Mouse (Mus musculus) lung, postnatal 4 days (tissue): ENCODE measurements around the gene Osgep.
"Not testable (repeated sequence)": the region's sequence is repeated elsewhere in the genome, so short reads cannot be mapped to it uniquely, and the experiment has no call there.

Experiments
- DNase-seq, 2 experiments: peaks; one replicate each; pipeline ENCODE4 v3.0.0; 2021

Osgep gene

DNA sequence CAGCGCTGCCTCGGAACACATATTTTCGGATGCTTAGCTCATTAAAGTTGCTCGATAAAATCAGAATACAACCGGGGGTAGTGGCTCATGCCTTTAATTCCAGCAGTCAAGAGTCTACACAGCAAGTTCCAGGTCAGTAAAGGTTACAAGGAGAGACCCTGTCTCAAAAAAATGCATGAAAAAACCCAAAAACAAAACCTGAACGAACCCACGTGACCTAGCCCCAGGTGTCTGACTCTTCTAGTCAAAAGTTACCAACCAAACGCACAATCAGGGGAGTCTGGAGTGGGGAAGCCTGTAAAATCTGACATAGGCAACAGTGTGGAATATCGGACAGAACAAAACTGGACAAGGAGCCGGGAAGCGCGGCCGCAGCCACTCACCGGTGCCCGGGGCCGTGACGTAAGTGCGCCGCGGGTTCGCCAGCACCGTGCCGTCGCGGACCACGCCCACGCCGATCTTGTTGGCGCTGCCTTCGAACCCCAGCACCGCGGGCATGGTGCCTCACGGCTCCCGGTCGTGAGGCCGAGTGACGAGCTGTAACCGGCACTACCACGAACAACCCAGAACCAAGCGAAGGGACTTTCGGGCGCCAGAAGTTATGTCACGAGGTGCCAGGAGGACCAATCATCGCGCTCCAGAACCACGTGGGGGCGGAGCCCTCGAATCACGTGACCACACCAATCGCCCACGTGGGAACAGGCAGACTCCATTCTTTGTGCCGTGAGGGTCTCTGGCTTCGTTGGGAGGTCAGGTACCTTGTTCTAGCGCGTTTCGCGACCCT lies at the start of gene Osgep, which contains the start of gene Apex1:
Osgep (minus strand) TSS at position 613 of the 784 bp plus-strand sequence.
Apex1 (plus strand) TSS at position 688 of the 784 bp plus-strand sequence.
- peak; percentile 97 to 98 for DNase-seq

DNA sequence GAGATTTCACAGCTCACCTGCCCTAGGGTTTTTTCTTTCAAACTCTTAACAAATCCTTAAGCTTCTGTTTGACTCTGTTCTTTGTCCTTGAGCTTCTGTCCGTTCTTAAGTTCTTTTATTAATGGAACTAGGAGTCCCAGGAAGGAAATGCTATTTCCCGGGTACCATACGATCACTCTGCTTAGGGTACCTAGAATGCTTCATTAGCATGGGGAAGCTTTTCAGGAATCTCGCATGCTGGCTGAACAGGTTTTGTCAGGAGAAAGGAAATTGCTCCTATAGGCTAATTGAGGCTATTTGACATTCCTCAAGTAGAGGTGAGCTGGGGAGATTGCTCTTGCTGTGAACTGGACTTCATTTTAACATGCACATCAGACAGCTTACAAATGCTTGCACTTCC lies 49.0 kb upstream of the Osgep start:
- DNase-seq = no peak

DNA sequence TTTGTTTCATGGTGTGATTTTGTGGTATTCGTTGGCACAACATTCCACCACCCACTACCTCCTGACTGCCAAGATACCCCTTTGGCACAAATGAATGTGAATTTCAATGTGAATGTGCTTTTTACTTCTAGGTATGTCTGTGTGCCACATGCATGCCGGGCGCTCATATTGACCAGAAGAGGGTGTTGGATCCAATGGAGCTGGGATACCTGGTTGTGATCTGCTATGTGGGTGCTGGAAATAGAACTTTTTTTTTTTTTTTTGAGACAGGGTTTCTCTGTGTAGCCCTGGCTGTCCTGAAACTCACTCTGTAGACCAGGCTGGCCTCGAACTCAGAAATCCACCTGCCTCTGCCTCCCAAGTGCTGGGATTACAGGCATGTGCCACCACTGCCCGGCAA lies 48.4 kb upstream of the Osgep start:
- DNase-seq = not testable (repeated sequence)

DNA sequence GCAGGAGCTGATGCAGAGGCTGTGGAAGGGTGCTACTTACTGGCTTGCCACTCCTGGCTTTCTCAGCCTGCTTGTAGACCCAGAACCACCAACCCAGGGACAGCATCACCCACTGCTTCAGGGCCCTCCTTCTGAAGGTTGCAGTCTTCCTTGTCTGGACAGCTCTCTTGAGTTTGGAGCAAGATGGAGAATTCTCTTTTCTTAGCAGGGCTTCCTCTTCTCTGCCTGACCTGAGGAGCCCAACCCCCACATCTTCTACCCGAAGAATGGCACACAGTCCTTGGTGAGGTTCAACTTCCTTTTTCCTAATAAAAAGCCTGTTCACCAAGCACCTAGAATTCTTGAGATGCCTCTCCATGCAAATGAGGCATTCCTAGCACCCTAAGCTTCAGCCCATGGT lies 46.1 kb upstream of the Osgep start:
- DNase-seq = no peak

DNA sequence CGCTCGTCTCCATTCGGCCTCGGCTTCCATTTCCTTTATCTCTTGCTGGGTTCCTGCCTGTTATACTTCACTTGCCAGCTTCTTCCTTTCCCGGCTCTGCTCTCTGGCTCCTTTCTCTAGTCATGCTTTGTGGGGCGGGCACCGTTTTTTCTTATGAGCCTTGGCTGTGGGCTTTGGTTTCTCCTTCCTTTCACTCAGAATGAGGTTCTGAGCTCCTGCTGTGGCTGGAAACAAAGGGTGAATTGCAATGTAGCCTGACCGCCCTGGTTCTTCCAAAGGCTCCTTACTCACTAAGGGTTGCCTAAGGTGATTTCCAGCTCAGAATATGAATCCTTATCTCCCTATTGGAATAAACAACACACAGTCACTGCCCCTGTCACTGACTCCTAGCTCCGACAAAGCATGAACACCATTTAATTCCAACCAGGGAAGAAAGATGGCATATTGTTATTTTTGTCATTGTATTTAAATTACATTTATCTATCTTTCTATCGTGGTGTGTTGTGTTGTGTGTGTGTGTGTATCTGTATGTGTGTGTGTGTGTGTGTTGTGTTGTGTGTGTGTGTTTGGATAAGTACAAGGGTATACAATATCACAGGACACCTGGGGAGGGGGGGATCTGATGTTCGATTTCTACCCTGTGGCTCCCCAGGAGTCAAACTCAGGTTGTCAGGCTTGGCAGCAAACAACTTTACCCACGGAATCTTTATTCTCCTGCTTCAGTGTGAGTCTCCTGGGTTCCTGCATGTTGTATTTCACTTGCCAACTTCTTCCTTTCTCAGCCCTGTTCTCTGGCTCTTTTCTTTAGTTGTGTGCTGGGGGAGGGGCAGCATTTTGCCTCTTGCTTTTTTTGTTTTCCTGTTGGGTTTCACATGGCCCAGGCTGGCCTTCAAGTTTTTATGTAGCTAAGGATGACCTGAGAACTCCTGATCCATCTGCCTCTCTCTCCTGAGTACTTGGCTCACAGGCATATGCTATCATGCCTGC lies 45.2 kb upstream of the Osgep start:
- DNase-seq = peak; percentile 13 to 27

DNA sequence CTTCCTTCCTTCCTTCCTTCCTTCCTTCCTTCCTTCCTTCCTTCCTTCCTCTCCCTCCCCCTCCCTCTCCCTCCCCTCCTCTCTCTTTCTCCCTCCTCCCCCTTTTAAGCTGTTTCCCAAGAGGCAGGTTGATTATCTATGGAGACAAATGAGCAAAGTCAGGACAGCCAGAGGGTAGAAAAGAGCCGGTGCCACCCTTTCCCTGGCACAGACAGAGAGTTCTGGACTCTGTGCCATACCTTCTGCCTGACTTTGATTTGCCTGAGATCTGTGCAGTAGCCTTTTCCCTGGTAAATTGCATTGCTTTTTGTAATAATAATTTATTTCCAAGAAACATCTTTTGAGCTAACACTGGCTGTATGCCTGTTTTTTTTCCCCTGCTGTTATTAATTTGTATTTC lies 44.3 kb upstream of the Osgep start:
- DNase-seq = no peak

DNA sequence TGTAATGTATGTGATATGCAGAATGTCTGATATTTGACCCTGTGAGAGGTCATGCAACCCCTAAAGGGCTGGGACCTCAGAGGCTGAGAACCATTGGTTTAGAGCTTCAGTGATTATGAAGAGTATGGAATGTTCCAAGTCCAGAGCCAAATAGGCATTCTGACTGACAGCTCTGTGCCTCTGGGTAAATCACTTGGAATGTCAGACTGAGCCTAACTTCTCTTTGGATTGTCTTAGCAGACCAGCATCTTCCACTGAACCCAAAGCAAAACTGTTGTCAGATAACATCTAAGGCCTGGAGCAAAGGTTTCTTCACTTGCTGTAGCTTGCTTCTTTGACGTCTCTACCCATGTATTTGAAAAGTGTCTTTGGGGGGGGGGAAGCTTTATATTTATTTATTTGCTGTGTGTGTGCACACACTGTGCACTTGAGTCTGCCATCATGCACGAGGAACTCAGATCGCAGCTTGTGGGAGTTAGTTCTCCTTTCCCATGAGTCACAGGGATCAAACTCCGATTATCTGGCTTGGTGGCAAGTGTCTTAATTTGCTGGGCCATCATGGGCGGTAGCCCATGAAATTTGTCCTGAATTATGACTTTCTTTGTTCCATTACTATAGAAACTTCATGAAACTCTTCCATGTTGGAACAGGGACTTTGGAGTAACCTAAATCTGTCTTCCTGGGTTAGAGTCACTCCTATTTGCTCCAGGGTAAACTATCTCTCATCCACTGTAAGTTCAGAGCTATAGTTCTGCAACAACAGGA lies 43.7 kb upstream of the Osgep start:
- DNase-seq = no peak

DNA sequence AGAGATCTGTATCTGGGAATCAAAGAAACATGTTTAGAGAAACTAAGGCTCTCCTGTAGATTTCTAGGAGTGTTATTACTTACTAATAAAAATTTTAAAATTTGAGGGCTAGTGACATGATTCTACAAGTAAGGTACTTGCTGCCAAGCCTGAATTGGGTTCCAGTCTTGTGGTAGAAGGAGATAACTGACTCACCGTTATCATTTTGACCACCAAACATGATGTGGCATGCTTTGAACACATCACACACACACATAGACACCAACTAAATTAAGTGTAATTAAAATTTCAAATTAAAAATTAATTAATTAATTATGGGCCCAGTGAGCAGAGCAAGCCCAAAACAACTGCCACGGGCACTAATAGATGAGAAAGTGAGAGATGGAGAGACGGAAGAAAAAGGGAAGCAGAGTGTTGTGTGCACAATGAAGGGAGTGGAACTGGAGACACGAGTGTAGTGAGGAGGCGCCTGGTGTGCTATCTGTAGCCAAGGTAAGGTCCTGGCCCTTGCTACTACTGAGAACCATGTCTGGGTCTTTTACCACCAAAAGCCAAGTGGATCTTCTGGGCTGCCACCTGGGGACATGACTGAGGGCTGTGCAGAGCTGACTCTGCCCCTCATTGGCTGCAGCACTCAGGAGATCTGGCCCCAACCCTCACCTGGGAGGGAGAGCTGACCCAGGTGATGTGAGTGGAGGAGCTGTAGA lies 33.7 kb upstream of the Osgep start:
- not testable (repeated sequence) for DNase-seq

DNA sequence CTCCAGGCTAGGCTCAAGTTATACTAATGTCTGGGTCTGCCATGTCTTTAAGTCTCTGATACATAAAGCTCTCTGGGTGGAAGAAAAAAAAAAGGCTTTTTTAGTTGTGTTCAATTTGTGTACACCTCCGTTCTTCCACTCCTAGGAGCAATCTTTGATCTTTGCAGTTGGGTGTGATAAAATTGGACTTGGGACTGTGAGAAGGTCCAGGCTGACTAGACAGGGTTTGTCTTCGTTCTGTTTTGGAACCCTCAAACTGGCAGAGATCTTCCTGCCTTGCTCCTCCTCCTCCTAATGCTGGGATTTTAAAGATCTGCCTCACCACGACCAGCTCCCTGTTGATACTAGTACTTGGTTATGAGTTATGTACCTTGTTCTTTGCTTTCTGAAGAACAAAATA lies 32.5 kb upstream of the Osgep start:
- DNase-seq = not testable (repeated sequence)

DNA sequence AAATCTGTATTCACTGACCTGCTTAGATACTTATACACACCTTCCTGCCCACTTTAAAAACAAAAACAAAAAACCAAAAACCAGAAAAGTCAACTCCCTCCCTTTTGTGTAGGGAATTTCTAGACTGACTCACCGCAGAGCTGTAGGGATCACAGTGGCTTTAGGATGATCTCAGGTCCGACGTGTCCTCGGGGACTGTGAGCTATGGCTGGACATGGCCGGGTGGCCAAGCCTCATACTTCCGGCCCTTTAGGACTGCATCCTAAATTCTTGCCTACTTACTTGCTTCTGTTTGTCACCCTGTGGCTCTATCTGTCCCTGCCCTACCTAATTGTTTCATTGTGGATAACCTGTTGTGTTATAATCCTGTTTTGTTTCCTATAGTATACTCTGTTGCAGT lies 32.0 kb upstream of the Osgep start:
- DNase-seq = not testable (repeated sequence)

DNA sequence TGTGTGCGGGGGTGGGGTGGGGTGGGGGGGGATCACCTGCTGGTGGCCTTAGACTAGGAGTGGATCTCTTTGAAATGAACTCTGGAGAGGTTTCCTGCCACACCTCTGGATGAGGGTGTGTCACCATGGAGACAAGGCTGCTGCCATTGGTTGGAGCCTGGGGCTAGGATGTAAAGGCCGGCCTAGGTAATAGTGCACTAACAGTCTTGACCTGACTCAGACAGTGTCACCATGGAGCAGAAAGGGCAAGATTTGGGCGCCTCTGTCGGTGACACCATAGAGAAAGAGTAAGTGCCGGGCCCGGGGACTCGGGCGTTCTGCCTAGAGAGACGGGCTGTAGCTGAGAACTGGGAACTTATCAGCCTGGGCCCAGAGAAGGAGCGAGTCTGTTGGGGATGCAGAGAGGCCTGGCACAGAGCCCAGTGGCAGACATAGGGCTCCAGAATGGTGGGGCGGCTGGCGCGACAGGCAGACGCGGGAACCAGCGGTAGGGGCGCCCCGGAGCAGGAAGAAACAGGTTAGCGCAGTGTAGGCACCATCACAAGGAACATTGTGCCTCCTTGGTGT lies 31.3 kb upstream of the Osgep start, which contains the start of gene Pnp2:
Pnp2 (plus strand) TSS at position 51 of the 567 bp plus-strand sequence.
- DNase-seq = peak; percentile 75 to 77

DNA sequence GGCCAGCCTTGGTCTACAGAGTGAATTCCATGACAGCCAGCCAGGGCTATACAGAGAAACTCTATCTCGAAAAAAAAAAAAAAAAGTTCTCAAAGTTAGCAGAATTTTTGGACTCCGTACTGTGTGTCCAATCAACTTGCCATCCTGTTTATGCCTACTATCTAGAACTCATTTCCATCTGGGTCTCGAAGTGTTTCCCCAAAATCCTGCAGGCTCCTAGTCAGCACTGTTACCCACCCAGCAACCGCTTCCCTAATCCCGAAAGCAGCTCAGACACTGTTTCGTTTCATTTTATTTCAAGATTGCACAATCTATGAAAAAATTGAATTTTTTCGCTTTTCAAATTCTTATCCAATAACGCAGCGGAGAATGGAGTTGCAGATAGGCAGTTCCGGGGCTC lies 30.8 kb upstream of the Osgep start:
- DNase-seq = no peak

DNA sequence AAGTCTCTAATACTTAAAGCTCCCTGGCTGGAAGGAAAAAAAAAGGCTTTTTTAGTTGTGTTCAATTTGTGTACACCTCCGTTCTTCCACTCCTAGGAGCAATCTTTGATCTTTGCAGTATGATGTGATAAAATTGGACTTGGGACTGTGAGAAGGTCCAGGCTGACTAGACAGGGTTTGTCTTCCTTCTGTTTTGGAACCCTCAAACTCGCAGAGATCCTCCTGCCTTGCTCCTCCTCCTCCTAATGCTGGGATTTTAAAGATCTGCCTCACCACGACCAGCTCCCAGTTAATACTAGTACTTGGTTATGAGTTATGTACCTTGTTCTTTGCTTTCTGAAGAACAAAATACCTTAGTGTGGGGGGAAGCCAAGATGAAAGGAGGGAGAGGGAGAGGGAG lies 20.8 kb upstream of the Osgep start:
- DNase-seq = not testable (repeated sequence)

DNA sequence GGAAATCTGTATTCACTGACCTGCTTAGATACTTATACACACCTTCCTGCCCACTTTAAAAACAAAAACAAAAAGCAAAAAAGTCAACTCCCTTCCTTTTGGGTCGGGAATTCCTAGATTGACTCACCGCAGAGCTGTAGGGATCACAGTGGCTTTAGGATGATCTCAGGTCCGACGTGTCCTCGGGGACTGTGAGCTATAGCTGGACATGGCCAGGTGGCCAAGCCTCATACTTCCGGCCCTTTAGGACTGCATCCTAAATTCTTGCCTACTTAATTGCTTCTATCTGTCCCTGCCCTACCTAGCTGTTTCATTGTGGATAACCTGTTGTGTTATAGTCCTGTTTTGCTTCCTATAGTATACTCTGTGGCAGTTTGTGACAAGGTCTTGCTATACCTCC lies 20.4 kb upstream of the Osgep start:
- DNase-seq = not testable (repeated sequence)

DNA sequence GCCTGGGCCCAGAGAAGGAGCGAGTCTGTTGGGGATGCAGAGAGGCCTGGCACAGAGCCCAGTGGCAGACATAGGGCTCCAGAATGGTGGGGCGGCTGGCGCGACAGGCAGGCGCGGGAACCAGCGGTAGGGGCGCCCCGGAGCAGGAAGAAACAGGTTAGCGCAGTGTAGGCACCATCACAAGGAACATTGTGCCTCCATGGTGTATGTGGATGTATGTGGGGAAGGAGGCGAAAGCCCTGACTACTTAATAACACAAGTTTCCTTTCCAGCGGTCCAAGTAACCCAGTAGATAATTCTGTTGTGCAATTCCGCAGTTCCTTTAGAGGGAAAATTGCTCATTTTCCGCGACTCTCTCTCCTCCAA lies 20.0 kb upstream of the Osgep start:
- not testable (repeated sequence) for DNase-seq

DNA sequence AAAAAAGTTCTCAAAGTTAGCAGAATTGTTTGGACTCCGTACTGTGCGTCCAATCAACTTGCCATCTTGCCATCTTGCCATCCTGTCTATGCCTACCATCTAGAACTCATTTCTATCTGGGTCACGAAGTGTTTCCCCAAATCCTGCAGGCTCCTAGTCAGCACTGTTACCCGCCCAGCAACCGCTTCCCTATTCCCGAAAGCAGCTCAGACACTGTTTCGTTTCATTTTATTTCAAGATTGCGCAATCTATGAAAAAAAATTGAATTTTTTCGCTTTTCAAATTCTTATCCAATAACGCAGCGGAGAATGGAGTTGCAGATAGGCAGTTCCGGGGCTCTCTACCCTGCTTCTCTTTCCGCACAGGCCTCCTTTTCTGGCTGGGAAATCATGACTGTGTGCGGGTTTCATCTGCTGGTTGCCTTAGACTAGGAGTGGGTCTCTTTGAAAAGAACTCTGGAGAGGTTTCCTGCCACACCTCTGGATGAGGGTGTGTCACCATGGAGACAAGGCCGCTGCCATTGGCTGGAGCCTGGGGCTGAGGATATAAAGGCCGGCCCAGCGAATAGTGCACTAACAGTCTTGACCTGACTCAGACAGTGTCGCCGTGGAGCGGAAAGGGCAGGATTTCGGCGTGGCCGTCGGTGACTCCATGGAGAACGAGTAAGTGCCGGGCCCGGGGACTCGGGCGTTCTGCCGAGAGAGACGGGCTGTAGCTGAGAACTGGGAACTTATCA lies 19.4 kb upstream of the Osgep start, which contains the start of gene Gm49342:
Gm49342 (plus strand) TSS at position 586 of the 736 bp plus-strand sequence.
- DNase-seq = peak; percentile 96 to 97

DNA sequence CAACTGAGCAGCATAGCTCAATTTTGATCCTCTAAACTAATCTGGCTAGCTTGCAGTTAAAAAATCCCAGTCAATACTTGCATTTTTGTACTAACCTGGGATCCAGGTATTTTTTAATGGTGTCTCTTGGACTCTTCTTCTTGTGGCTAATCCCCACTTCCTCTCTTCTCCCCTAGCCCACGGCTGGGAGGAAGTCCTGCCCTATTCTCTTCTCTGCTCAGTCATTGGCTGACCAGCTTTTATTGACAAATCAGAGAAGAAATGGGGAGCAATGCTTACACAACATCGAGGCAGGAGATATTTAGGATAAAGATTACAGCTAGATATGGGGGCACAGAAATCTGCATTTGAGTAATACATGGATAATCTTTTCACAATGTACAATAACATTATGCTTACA lies 14.2 kb upstream of the Osgep start:
- DNase-seq = no peak

DNA sequence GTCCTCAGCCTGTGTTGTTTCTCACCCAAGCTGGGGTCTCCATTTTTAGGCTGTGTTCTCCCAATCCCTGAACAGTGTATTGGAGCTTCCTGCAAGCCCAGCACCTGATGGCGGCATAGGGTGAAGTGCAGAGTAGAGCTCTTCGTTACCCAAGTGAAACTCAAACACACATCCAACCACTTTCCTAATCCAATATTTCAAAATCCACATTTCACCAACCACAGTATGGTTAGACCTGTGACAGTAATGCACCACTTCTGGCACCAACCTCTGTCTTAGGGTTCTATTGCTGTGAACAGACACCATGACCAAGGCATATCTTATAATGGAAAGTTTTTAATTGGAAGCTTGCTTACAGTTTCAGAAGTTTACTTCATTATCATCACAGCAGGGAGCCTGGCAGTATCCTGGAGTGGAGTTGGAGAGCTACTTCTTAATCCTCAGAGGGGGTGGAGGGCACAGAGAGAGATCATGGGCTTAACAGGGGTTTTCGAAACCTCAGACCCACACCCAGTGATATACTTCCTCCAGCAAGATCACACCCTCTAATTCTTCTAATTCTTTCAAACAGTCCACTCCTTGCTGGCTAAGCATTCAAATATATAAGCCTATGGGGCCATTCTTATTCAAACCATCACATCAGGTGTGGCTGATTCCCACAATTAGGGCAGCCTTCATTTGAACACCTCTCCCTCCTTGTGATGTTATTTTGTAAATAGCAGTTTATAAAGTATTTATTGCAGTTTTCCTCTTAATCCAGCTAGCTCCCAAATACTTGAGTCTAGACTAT lies 13.6 kb upstream of the Osgep start:
- DNase-seq = no peak

DNA sequence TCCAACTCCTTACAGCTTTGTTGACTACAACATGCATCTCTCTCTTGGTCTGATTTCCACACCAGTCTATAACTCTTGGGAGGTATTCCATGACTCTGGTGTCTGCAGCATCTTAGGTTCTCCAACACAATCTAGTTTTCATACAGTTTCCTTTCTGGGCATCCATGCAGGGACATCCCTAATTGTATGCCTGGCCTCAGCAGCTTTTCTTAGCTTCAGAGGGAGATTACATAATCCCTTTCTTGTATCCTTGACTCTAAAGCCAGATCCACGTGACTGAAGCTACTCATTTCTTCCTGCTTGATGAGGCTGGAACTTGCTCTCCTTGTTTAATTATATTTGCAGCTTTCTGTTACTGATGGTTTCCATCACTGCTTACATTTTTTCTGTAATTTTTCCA lies 12.0 kb upstream of the Osgep start:
- DNase-seq = no peak

DNA sequence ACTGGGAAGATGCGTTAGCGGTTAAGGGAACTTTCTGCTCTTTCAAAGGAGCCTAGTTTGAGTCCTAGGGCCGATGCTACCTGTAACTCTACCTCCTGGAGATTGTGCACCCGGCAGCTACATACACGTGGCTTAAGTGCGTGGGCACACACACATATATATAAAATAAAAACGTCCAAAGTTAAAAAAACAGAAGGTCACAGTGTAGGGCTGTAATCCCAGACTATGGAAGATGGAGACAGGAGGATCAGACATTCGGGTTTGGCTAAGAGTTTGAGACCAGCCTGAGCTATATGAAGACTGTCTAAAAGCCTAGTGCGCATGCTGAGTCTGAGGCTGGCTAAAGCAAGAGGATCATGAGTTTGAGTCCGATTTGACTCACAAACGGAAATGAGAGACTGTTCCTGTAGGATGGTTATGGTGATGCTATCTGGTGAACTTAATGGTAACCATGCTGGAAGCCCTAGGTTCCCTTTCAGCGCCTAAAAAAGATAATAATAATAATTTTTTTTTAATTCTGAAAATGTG lies 6.9 kb upstream of the Osgep start:
- DNase-seq = no peak
